Mouse (Mus musculus): ENCODE measurements around the gene Rgl3.
A peak's percentile ranks its signal among the peaks of the same experiment; 100 is the strongest.

The Rgl3 gene

GRCm38 (mm10) chr9:21989230-21990110, at the start of gene Rgl3:
Rgl3 (minus strand) TSS chr9:21989446.
- DNase-seq (ENCODE audit: low spot score in 2 of 2): no peak

GRCm38 (mm10) chr9:22037826-22038225, 48.6 kb upstream of the Rgl3 start:
- no peak for DNase-seq (ENCODE audit: low spot score in 2 of 2)

- DNase-seq (ENCODE audit: low spot score in 2 of 2): no peak
These were observed 46.2 kb upstream of the Rgl3 start for GRCm38 (mm10) chr9:22035300-22036044.

- DNase-seq (ENCODE audit: low spot score in 2 of 2): no peak
These were observed 41.1 kb upstream of the Rgl3 start for GRCm38 (mm10) chr9:22030386-22030785.

- DNase-seq (ENCODE audit: low spot score in 2 of 2): no peak
These were observed 39.2 kb upstream of the Rgl3 start for GRCm38 (mm10) chr9:22028467-22028866.

- no peak for DNase-seq (ENCODE audit: low spot score in 2 of 2)
These were observed 35.3 kb upstream of the Rgl3 start for GRCm38 (mm10) chr9:22024592-22024991.

- DNase-seq (ENCODE audit: low spot score in 2 of 2): no peak
These were observed 28.1 kb upstream of the Rgl3 start for GRCm38 (mm10) chr9:22017208-22017825.

GRCm38 (mm10) chr9:22016245-22016644, 27.0 kb upstream of the Rgl3 start:
- no peak for DNase-seq (ENCODE audit: low spot score in 2 of 2)

GRCm38 (mm10) chr9:22012731-22013130, 23.5 kb upstream of the Rgl3 start:
- no peak for DNase-seq (ENCODE audit: low spot score in 2 of 2)

GRCm38 (mm10) chr9:22011055-22011454, 21.8 kb upstream of the Rgl3 start:
- no peak for DNase-seq (ENCODE audit: low spot score in 2 of 2)

- DNase-seq (ENCODE audit: low spot score in 2 of 2): no peak
These were observed 15.3 kb upstream of the Rgl3 start for GRCm38 (mm10) chr9:22004546-22004945.

GRCm38 (mm10) chr9:22003163-22003554, 13.9 kb upstream of the Rgl3 start:
- DNase-seq (ENCODE audit: low spot score in 2 of 2): peak in 1 of 2 experiments; percentile 19

GRCm38 (mm10) chr9:22002194-22003162, 13.2 kb upstream of the Rgl3 start, which contains the start of the genes Ccdc151 and Prkcsh:
Ccdc151 (minus strand) TSS chr9:22002634.
Prkcsh (plus strand) TSS chr9:22002806.
- DNase-seq (ENCODE audit: low spot score in 2 of 2): peak; percentile 94 to 97

- no peak for DNase-seq (ENCODE audit: low spot score in 2 of 2)
These were observed 12.4 kb upstream of the Rgl3 start for GRCm38 (mm10) chr9:22001633-22002032.

GRCm38 (mm10) chr9:22000296-22000695, 11.1 kb upstream of the Rgl3 start:
- DNase-seq (ENCODE audit: low spot score in 2 of 2): no peak

GRCm38 (mm10) chr9:21996178-21996867, 7.1 kb upstream of the Rgl3 start:
- DNase-seq (ENCODE audit: low spot score in 2 of 2): no peak

GRCm38 (mm10) chr9:21992227-21992626, 3.0 kb upstream of the Rgl3 start:
- no peak for DNase-seq (ENCODE audit: low spot score in 2 of 2)

GRCm38 (mm10) chr9:21988421-21989101, 685 bp downstream of the Rgl3 start:
- no peak for DNase-seq (ENCODE audit: low spot score in 2 of 2)

GRCm38 (mm10) chr9:21987592-21988342, 1.5 kb downstream of the Rgl3 start:
- no peak for DNase-seq (ENCODE audit: low spot score in 2 of 2)
